Comparison of ENCODE assay signal across 13 mouse cellular contexts in the genomic region with DNA sequence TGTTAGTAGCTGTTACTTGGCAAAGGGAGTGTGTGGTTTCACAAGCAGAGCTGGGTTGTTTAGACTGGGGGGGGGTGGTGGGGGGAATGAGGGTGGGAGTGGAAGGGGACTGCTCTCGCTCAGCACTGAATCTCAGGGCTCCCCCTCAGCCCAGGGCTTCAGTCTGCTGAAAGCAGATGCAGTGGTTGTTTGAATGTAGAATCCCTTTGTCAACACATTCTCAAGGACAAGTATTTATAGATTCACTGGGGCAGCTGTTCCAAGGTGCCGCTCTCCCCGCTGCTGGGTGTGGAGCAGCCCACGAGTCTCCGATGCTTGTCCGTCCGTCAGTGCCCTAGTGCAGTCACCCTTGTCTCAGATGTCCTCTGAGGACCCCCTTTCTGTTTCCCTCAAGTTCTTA.
"Had no signal": no experiment of that assay in that cellular context is flagged by ENCODE, and none has a peak within 500 bp of the region (broad histone marks: within the 10 kb centered on the region; RNA-seq: fewer than 3 reads in every experiment).

No protein-coding gene starts in this region.

- ATAC-seq: lung, postnatal 0 days; midbrain, embryonic 13.5 days had no signal

- H3K9me3 ChIP-seq: limb, embryonic 10.5 days; liver, embryonic 15.5 days; midbrain, embryonic 13.5 days; stomach, embryonic 15.5 days had no signal

- H3K27me3 ChIP-seq: liver, embryonic 15.5 days; midbrain, embryonic 13.5 days; stomach, embryonic 15.5 days had no signal

- H3K4me1 ChIP-seq: liver, embryonic 15.5 days; stomach, embryonic 15.5 days had no signal

- H3K36me3 ChIP-seq: limb, embryonic 10.5 days; liver, embryonic 15.5 days; stomach, embryonic 15.5 days had no signal

- H3K9ac ChIP-seq: liver, embryonic 15.5 days; midbrain, embryonic 13.5 days; stomach, embryonic 15.5 days had no signal

- H3K27ac ChIP-seq: layer of hippocampus, adult 2 months; limb, embryonic 10.5 days; liver, embryonic 15.5 days; midbrain, embryonic 13.5 days; stomach, embryonic 15.5 days had no signal

- H3K4me2 ChIP-seq: liver, embryonic 11.5 days; liver, embryonic 15.5 days; midbrain, embryonic 13.5 days; stomach, embryonic 15.5 days had no signal

- DNase-seq: kidney, postnatal 10 days; kidney, postnatal 4 days; lung, adult 2 months; lung, postnatal 36 days; right cerebral cortex, postnatal 14 days; thymus, postnatal 36 days had no signal

- H3K4me3 ChIP-seq: layer of hippocampus, adult 2 months; limb, embryonic 10.5 days; liver, embryonic 15.5 days; midbrain, embryonic 13.5 days; stomach, embryonic 15.5 days had no signal
